Mouse (Mus musculus) spleen, adult 2 months (tissue): ENCODE data around the gene Edn1.

ENCODE experiments used
- CTCF ChIP-seq: fragments of 200-500 bp; IDR thresholded peaks from 2 replicates; pipeline ENCODE4 v1.5.1; 2011; ENCODE audit warnings: mild to moderate bottlenecking, inconsistent platforms; ENCODE audit not compliant: insufficient read depth, insufficient read length, insufficient replicate concordance; ENCODE audit errors: extremely low read depth
- POLR2A ChIP-seq: fragments of 200-500 bp; IDR thresholded peaks from 2 replicates; pipeline ENCODE4 v1.6.1; 2011; ENCODE audit warnings: low read depth, low read length, inconsistent platforms

- TF ChIP-seq CTCF (no peak), POLR2A (no peak)
Measured at GRCm38 (mm10) chr13:42303180-42303929, 2.1 kb downstream of the Edn1 start.
